Mouse (Mus musculus): ENCODE results near the gene Fcho2. TPM values are rescaled to one million over a fixed set of nuclear protein-coding genes. Genes with fewer than 3 reads are reported as not detected.

Fcho2 gene
- polyA plus RNA-seq, 1 experiment from 2014 or later, result 43.2 TPM

DNA sequence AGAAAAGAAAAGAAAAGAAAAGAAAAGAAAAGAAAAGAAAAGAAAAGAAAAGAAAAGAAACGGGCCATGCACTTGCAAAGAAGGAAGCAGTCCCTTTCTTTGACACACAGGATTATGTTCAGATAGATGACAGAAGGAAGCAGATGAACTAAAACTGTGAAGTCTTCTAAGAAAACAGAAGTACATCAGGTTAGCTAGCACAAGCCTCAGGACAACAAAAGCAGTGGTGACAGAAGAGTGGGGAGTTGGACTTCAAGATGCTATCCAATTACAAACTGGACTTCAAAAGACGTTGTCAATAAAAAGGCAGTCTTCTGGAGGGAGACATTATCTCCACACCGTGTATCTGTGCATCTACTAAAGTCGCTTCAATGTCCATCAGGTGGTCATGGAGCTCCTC lies 3.0 kb downstream of the Fcho2 start:
- peak overlapping the region; percentile 41 for H3K9ac ChIP-seq (ENCODE audit: low read length)
- H3K4me2 ChIP-seq (ENCODE audit: low read depth, low read length), result no peak overlapping the region
- H3K36me3 ChIP-seq (ENCODE audit: control insufficient read depth, insufficient read depth, low read length), result no peaks in the 10 kb centered on the region
- H3K9me3 ChIP-seq (ENCODE audit: control insufficient read depth, low read length), result no peaks in the 10 kb centered on the region
- ATAC-seq (ENCODE audit: low read depth), result no peak
- peak overlapping the region; percentile 36; the same call in 1 of the 2 replicates for H3K27ac ChIP-seq (ENCODE audit: low read length)
- H3K4me3 ChIP-seq (ENCODE audit: low read length), result 0 out of 2 replicates have a peak overlapping the region, but pooled peaks have one; percentile 3
- H3K27me3 ChIP-seq (ENCODE audit: control insufficient read depth, insufficient read depth, low read depth, low read length), result no peaks in the 10 kb centered on the region
- WGBS, result 64% methylated on average over 4 of the region's 4 CpGs
- H3K4me1 ChIP-seq (replicated peaks; ENCODE audit: control insufficient read depth, insufficient read depth, low read length), result peaks cover 17% of the 10 kb centered on the region

DNA sequence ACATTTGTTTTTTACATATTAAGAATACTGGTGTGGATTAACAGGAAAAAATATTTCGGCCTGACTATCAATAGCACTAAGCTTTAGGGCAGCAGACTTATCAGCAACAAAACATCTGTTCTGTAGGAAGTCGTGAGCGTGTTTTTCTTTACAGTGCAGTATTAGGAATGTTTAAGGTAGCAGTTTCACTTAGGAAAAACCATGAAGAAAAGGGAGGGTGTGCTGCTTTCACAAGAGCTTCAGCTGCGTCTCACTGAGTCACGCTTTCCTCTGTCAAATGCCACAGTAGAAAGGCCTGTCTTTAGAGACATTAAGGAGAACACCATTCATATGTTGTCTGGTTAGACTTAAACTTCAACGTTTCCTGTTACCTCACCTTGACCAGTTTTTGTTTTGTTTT lies 5.1 kb downstream of the Fcho2 start:
- Histone ChIP-seq H3K27ac (ENCODE audit: low read length) (peak overlapping the region; percentile 49; the same call in 1 of the 2 replicates), H3K4me1 (replicated peaks; ENCODE audit: control insufficient read depth, insufficient read depth, low read length) (peaks cover 11% of the 10 kb centered on the region), H3K4me3 (ENCODE audit: low read length) (no peak overlapping the region), H3K9me3 (ENCODE audit: control insufficient read depth, low read length) (no peaks in the 10 kb centered on the region), H3K9ac (ENCODE audit: low read length) (no peak overlapping the region), H3K36me3 (ENCODE audit: control insufficient read depth, insufficient read depth, low read length) (peaks cover under 1% of the 10 kb centered on the region; the same call in 1 of the 2 replicates), H3K27me3 (ENCODE audit: control insufficient read depth, insufficient read depth, low read depth, low read length) (no peaks in the 10 kb centered on the region), H3K4me2 (ENCODE audit: low read depth, low read length) (peak overlapping the region; percentile 8; the same call in 1 of the 2 replicates)
- WGBS, result 43% methylated on average over 6 of the region's 6 CpGs
- no peak for ATAC-seq (ENCODE audit: low read depth)

DNA sequence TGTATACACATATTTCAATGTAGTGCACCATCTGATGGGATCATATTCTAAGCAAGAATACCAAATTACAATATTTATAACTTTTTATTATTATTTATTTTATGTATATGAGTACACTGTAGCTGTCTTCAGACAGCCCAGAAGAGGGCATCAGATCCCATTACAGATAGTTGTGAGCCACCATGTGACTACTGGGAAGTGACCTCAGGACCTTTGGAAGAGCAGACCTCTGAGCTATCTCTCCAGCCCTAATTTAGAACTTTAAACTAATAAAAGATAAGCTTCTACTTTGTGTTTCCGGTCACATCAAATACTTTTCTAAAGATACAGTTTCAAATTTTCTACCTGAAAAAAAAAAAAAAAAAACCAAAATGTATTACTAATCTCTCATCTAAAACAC lies 6.2 kb downstream of the Fcho2 start:
- Histone ChIP-seq H3K36me3 (ENCODE audit: control insufficient read depth, insufficient read depth, low read length) (peaks cover 3% of the 10 kb centered on the region; the same call in 1 of the 2 replicates), H3K4me2 (ENCODE audit: low read depth, low read length) (no peak overlapping the region), H3K9ac (ENCODE audit: low read length) (no peak overlapping the region), H3K4me3 (ENCODE audit: low read length) (no peak overlapping the region), H3K27me3 (ENCODE audit: control insufficient read depth, insufficient read depth, low read depth, low read length) (no peaks in the 10 kb centered on the region), H3K9me3 (ENCODE audit: control insufficient read depth, low read length) (no peaks in the 10 kb centered on the region), H3K27ac (ENCODE audit: low read length) (no peak overlapping the region), H3K4me1 (replicated peaks; ENCODE audit: control insufficient read depth, insufficient read depth, low read length) (peaks cover 11% of the 10 kb centered on the region)
- 79% methylated on average over 1 of the region's 1 CpGs for WGBS
- ATAC-seq (ENCODE audit: low read depth), result no peak

DNA sequence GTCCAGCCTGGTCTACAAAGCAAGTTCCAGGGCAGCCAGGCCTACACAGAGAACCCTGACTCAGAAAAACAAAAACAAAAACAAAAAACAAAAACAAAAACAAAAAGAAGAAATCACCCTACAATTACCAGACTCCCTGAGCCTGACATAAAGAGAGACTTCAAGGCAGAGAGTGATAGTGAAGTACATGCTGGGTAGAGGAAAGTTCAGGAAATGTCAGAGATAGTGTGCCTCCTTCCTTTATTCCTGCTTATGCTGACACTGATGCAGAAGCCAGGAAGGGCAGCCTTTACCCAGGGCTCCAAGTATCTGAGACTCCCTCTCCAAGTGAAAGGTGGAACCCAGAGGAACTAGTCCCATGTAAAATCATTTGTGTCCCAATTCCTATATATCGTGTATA lies 10.8 kb downstream of the Fcho2 start:
- Histone ChIP-seq H3K36me3 (ENCODE audit: control insufficient read depth, insufficient read depth, low read length) (peaks cover 26% of the 10 kb centered on the region), H3K4me2 (ENCODE audit: low read depth, low read length) (no peak overlapping the region), H3K27ac (ENCODE audit: low read length) (no peak overlapping the region), H3K9me3 (ENCODE audit: control insufficient read depth, low read length) (no peaks in the 10 kb centered on the region; the same call in 1 of the 2 replicates), H3K27me3 (ENCODE audit: control insufficient read depth, insufficient read depth, low read depth, low read length) (no peaks in the 10 kb centered on the region), H3K4me1 (replicated peaks; ENCODE audit: control insufficient read depth, insufficient read depth, low read length) (no peaks in the 10 kb centered on the region), H3K9ac (ENCODE audit: low read length) (no peak overlapping the region), H3K4me3 (ENCODE audit: low read length) (no peak overlapping the region)
- 91% methylated on average over 1 of the region's 1 CpGs for WGBS
- ATAC-seq (ENCODE audit: low read depth), result no peak

DNA sequence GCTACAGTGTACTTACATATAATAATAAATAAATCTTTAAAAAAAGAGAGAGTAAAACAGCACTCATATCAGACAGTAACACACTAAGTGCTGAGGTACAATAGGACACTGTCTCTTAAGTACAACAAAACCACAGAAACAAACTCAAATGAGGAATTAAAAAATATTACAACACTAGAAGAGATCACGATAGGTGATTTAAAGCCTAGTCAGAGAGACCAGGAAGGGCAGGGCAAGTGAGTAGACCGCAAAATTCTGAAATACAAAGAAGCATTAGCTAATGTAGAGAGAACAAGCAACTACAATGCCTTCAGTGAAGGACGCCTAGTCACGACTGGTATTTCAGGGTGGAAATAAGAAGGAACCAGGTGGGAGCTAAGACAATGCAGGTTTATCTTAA lies 11.6 kb downstream of the Fcho2 start:
- WGBS, result 78% methylated on average over 4 of the region's 4 CpGs
- Histone ChIP-seq H3K27me3 (ENCODE audit: control insufficient read depth, insufficient read depth, low read depth, low read length) (no peaks in the 10 kb centered on the region), H3K4me2 (ENCODE audit: low read depth, low read length) (no peak overlapping the region), H3K9me3 (ENCODE audit: control insufficient read depth, low read length) (no peaks in the 10 kb centered on the region; the same call in 1 of the 2 replicates), H3K27ac (ENCODE audit: low read length) (no peak overlapping the region), H3K36me3 (ENCODE audit: control insufficient read depth, insufficient read depth, low read length) (peaks cover 26% of the 10 kb centered on the region), H3K9ac (ENCODE audit: low read length) (no peak overlapping the region), H3K4me1 (replicated peaks; ENCODE audit: control insufficient read depth, insufficient read depth, low read length) (no peaks in the 10 kb centered on the region), H3K4me3 (ENCODE audit: low read length) (no peak overlapping the region)
- ATAC-seq (ENCODE audit: low read depth), result no peak

DNA sequence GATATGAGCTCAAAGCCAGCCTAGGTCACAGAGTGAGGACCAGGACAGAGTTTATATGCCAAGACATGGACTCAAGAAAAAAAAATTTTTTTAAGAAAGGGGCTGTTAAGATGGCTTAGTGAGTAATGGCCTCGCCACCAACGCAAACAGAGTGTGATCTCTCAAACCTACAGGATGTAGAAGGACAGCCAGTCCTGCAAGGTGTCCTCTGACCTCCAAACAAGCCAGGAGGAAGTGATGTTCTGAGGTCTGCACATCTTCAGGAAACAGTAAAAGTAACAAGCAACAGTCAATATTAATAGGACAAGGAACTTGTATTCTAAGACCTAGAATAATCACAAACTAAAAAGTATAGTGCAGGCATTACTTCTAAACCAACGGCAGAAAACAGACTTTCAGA lies 12.3 kb downstream of the Fcho2 start:
- ATAC-seq (ENCODE audit: low read depth), result no peak
- Histone ChIP-seq H3K4me2 (ENCODE audit: low read depth, low read length) (no peak overlapping the region), H3K4me3 (ENCODE audit: low read length) (no peak overlapping the region), H3K9me3 (ENCODE audit: control insufficient read depth, low read length) (no peaks in the 10 kb centered on the region; the same call in 1 of the 2 replicates), H3K36me3 (ENCODE audit: control insufficient read depth, insufficient read depth, low read length) (peaks cover 26% of the 10 kb centered on the region), H3K9ac (ENCODE audit: low read length) (no peak overlapping the region), H3K4me1 (replicated peaks; ENCODE audit: control insufficient read depth, insufficient read depth, low read length) (no peaks in the 10 kb centered on the region), H3K27ac (ENCODE audit: low read length) (no peak overlapping the region), H3K27me3 (ENCODE audit: control insufficient read depth, insufficient read depth, low read depth, low read length) (no peaks in the 10 kb centered on the region)
- 80% methylated on average over 3 of the region's 3 CpGs for WGBS

DNA sequence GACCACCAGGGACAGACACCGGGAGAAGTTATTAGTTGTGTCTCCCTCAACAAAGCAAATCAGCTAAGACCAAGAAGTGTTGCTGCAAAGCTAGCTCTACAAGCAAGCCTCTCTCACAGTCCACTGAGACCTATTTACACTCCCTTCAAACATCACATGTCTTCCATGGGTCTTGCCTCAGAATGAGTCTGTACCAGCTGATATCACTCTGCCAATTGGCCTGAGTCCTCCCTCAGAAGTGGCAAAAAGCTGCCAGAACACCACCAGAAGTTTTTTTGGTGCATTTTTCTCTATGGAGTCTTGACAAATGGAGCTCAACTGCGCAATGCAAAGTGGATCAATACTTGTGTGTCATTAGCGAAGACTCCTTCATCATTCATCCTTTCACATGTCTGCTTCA lies 19.7 kb downstream of the Fcho2 start:
- Histone ChIP-seq H3K27me3 (ENCODE audit: control insufficient read depth, insufficient read depth, low read depth, low read length) (no peaks in the 10 kb centered on the region), H3K27ac (ENCODE audit: low read length) (no peak overlapping the region), H3K36me3 (ENCODE audit: control insufficient read depth, insufficient read depth, low read length) (peaks cover 25% of the 10 kb centered on the region), H3K4me3 (ENCODE audit: low read length) (no peak overlapping the region), H3K9me3 (ENCODE audit: control insufficient read depth, low read length) (no peaks in the 10 kb centered on the region; the same call in 1 of the 2 replicates), H3K9ac (ENCODE audit: low read length) (no peak overlapping the region), H3K4me1 (replicated peaks; ENCODE audit: control insufficient read depth, insufficient read depth, low read length) (no peaks in the 10 kb centered on the region), H3K4me2 (ENCODE audit: low read depth, low read length) (no peak overlapping the region)
- no peak for ATAC-seq (ENCODE audit: low read depth)
- 96% methylated on average over 3 of the region's 3 CpGs for WGBS

DNA sequence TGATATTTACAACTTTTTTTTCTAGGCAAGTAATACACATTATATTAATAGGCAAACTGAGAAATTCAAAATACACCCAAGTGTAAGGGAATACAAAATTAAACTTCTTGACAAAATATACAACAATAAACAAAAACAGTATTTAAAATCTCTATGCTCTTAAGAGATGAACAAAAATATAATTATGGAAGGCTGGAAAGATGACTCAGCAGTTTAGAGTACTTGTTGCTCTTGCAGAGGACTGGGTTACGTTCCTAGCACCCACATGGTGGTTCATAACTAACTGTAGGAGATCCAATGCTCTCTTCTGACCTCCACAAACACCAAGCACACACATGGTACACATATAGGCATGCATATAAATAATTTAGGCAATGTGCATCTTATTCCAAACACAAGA lies 22.4 kb downstream of the Fcho2 start:
- peaks cover 20% of the 10 kb centered on the region for H3K36me3 ChIP-seq (ENCODE audit: control insufficient read depth, insufficient read depth, low read length)
- no peak overlapping the region for H3K4me2 ChIP-seq (ENCODE audit: low read depth, low read length)
- ATAC-seq (ENCODE audit: low read depth), result no peak
- H3K4me3 ChIP-seq (ENCODE audit: low read length), result no peak overlapping the region
- no peaks in the 10 kb centered on the region for H3K27me3 ChIP-seq (ENCODE audit: control insufficient read depth, insufficient read depth, low read depth, low read length)
- H3K27ac ChIP-seq (ENCODE audit: low read length), result no peak overlapping the region
- H3K9me3 ChIP-seq (ENCODE audit: control insufficient read depth, low read length), result no peaks in the 10 kb centered on the region
- 97% methylated on average over 1 of the region's 1 CpGs for WGBS
- H3K9ac ChIP-seq (ENCODE audit: low read length), result no peak overlapping the region
- no peaks in the 10 kb centered on the region for H3K4me1 ChIP-seq (replicated peaks; ENCODE audit: control insufficient read depth, insufficient read depth, low read length)

DNA sequence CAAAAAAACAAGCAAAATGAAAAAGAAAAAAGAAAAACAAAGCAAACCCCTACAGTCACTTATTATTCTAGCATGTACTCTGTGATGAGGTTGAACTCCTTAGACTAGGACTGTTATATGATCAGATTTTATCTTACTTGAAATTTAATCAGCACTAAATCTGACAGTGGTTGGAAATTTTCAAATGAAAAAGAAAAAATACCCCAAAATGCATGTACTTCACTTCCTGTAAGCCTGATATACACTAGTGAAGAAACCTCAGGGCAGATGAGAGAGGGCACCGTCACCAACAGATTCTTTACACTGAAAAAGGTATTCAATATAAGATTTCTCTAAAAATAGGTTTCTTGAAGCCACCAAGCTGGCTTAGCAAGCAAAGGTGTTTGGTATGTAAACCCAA lies 23.6 kb downstream of the Fcho2 start:
- WGBS, result 88% methylated on average over 1 of the region's 1 CpGs
- peaks cover 13% of the 10 kb centered on the region for H3K36me3 ChIP-seq (ENCODE audit: control insufficient read depth, insufficient read depth, low read length)
- ATAC-seq (ENCODE audit: low read depth), result no peak

More for the DNA sequence above, 23.6 kb downstream of the Fcho2 start:
- H3K27ac ChIP-seq (ENCODE audit: low read length), result no peak overlapping the region
- H3K9ac ChIP-seq (ENCODE audit: low read length), result no peak overlapping the region
- H3K27me3 ChIP-seq (ENCODE audit: control insufficient read depth, insufficient read depth, low read depth, low read length), result no peaks in the 10 kb centered on the region
- no peaks in the 10 kb centered on the region for H3K4me1 ChIP-seq (replicated peaks; ENCODE audit: control insufficient read depth, insufficient read depth, low read length)
- H3K4me3 ChIP-seq (ENCODE audit: low read length), result no peak overlapping the region
- H3K9me3 ChIP-seq (ENCODE audit: control insufficient read depth, low read length), result no peaks in the 10 kb centered on the region
- no peak overlapping the region for H3K4me2 ChIP-seq (ENCODE audit: low read depth, low read length)
